Mouse (Mus musculus): ENCODE data around the gene Krtap15. TPM values are rescaled to one million over a fixed set of nuclear protein-coding genes. Genes with fewer than 3 reads are reported as not detected.

Krtap15 gene
- polyA plus RNA-seq (2012; rRNA removed): not detected in 2 replicates

DNA sequence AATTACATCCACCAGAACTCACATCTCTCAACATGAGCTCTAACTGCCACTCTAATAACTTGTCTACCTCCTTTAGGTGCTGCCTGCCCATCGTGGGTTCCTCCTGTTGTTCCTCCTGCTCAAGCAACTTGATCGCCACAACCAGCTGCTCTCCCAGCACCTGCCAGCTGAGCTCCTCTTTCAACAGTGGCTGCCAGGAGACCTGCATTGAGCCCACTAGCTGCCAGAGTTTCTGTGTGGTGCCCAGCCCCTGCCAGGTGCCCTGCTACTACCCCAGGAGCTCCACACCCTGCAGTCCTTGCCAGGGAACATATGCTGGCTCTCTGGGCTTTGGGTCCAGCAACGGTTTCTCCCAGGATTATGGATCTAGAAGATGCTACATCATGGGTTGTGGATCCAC, at the start of gene Krtap15:
Krtap15 (plus strand) TSS at position 150 of the 400 bp plus-strand sequence.
- TF ChIP-seq POLR2A (IDR thresholded peaks at IDR 0.05; ENCODE audit: control insufficient read depth, extremely low read depth, insufficient read depth, low read length, poor library complexity): no peak
- no peak for TF ChIP-seq CTCF (IDR thresholded peaks at IDR 0.05; ENCODE audit: borderline replicate concordance, control insufficient read depth, extremely low read depth, insufficient read depth, low read length, poor library complexity)
- no peak within 1 kb of the TSS for H3K4me3 ChIP-seq (ENCODE audit: control insufficient read depth, insufficient read depth, low read length)
- H3K4me1 ChIP-seq (replicated peaks; ENCODE audit: control insufficient read depth, insufficient read depth, low read length): no peaks in the 10 kb centered on the region
- no peaks in the 10 kb centered on the region for H3K27me3 ChIP-seq (ENCODE audit: control insufficient read depth, insufficient read depth, low read length)
- DNase-seq: no peak
- 78% methylated on average over 3 of the region's 3 CpGs for WGBS
- no peaks in the 10 kb centered on the region for H3K36me3 ChIP-seq (ENCODE audit: control insufficient read depth, insufficient read depth, low read length)
- no peak within 1 kb of the TSS for H3K27ac ChIP-seq (ENCODE audit: control insufficient read depth, insufficient read depth, low read length)

DNA sequence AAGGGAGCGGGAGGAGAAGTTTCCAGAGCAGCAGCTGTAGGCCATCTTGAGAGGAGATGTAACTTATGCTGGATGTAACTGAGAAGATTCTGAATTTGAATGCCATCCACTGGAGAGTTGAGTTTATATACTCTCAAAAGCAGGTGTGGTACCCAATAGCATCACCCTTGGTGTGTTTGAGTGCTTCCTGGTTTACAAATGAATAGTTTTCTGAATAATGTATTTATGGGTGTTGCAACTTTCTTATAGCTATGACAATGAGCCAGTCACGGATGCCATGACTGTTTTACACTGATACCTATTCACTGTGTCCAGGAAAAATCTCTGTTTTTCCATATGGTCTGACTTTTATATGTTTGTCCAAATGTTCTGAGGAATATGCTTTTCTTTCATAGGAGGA, 45.9 kb upstream of the Krtap15 start, which contains the start of gene 2310057N15Rik:
2310057N15Rik (minus strand) TSS at position 101 of the 400 bp plus-strand sequence.
- Histone ChIP-seq H3K27ac (ENCODE audit: control insufficient read depth, insufficient read depth, low read length) (no peak within 1 kb of the TSS), H3K27me3 (ENCODE audit: control insufficient read depth, insufficient read depth, low read length) (no peaks in the 10 kb centered on the region), H3K4me3 (ENCODE audit: control insufficient read depth, insufficient read depth, low read length) (no peak within 1 kb of the TSS), H3K4me1 (replicated peaks; ENCODE audit: control insufficient read depth, insufficient read depth, low read length) (no peaks in the 10 kb centered on the region), H3K36me3 (ENCODE audit: control insufficient read depth, insufficient read depth, low read length) (no peaks in the 10 kb centered on the region)
- no peak for TF ChIP-seq POLR2A (IDR thresholded peaks at IDR 0.05; ENCODE audit: control insufficient read depth, extremely low read depth, insufficient read depth, low read length, poor library complexity)
- TF ChIP-seq CTCF (IDR thresholded peaks at IDR 0.05; ENCODE audit: borderline replicate concordance, control insufficient read depth, extremely low read depth, insufficient read depth, low read length, poor library complexity): no peak
- DNase-seq: no peak
- 89% methylated on average over 2 of the region's 2 CpGs for WGBS

DNA sequence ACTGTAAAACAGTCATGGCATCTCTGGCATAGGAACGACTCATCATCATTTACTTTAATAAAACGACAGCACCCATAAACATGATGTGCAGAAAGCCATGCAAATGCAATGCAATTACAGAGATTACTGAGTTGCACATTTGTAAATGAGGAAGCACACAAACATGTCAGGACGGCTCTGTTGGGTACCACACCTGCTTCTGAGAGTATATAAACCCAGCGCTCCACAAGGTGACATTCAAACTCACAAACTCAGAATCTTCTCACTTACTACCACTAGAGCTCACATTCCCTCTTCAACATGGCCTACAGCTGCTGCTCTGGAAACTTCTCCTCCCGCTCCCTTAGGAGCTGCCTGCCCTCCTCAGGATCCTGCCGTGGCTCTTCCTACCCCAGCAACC, 42.4 kb upstream of the Krtap15 start, which contains the start of gene Gm5965:
Gm5965 (plus strand) TSS at position 301 of the 400 bp plus-strand sequence.
- no peak within 1 kb of the TSS for H3K4me3 ChIP-seq (ENCODE audit: control insufficient read depth, insufficient read depth, low read length)
- H3K27ac ChIP-seq (ENCODE audit: control insufficient read depth, insufficient read depth, low read length): no peak within 1 kb of the TSS
- 94% methylated on average over 6 of the region's 6 CpGs for WGBS
- no peak for TF ChIP-seq CTCF (IDR thresholded peaks at IDR 0.05; ENCODE audit: borderline replicate concordance, control insufficient read depth, extremely low read depth, insufficient read depth, low read length, poor library complexity)
- TF ChIP-seq POLR2A (IDR thresholded peaks at IDR 0.05; ENCODE audit: control insufficient read depth, extremely low read depth, insufficient read depth, low read length, poor library complexity): no peak
- no peaks in the 10 kb centered on the region for H3K27me3 ChIP-seq (ENCODE audit: control insufficient read depth, insufficient read depth, low read length)
- no peak for DNase-seq
- no peaks in the 10 kb centered on the region for H3K36me3 ChIP-seq (ENCODE audit: control insufficient read depth, insufficient read depth, low read length)
- H3K4me1 ChIP-seq (replicated peaks; ENCODE audit: control insufficient read depth, insufficient read depth, low read length): no peaks in the 10 kb centered on the region

DNA sequence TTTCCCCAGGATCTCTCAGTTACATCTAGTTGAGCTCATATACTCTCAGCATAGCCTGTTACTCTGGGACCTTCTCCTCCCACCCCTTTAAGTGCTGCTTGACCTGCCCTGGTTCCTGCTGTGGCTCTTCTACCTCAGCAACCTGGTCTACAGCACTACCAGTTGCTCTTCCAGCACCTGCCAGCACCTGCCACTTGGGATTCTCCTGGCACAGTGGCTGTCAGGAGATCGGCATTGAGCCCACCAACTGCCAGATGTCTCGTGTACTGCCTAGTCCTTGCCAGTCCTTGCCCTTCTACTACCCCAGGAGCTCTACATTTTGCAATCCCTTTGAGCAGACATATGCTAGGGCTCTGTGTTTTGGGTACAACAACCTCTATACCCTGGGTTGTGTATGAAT, 33.2 kb upstream of the Krtap15 start:
- Histone ChIP-seq H3K27me3 (ENCODE audit: control insufficient read depth, insufficient read depth, low read length) (no peaks in the 10 kb centered on the region), H3K4me3 (ENCODE audit: control insufficient read depth, insufficient read depth, low read length) (no peak overlapping the region), H3K27ac (ENCODE audit: control insufficient read depth, insufficient read depth, low read length) (no peak overlapping the region), H3K36me3 (ENCODE audit: control insufficient read depth, insufficient read depth, low read length) (no peaks in the 10 kb centered on the region), H3K4me1 (replicated peaks; ENCODE audit: control insufficient read depth, insufficient read depth, low read length) (no peaks in the 10 kb centered on the region)
- no peak for DNase-seq
- no peak for TF ChIP-seq POLR2A (IDR thresholded peaks at IDR 0.05; ENCODE audit: control insufficient read depth, extremely low read depth, insufficient read depth, low read length, poor library complexity)
- no peak for TF ChIP-seq CTCF (IDR thresholded peaks at IDR 0.05; ENCODE audit: borderline replicate concordance, control insufficient read depth, extremely low read depth, insufficient read depth, low read length, poor library complexity)
- 86% methylated on average over 2 of the region's 2 CpGs for WGBS

DNA sequence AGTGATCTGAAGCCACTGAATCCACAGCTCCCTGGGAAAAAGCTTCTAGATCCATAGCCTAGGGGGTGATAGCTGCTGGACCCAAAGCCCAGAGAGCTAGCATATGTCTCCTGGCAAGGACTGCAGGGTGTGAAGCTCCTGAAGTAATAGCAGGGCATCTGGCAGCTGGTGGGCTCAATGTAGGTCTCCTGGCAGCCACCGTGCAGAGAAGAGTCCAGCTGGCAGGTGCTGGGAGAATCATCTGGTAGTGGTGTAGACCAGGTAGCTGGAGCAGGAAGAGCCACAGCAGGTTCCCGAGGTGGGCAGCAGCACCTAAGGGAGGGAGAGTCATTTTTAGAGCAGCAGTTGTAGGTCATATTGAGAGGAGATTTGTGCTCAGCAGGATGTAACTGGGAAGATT, 8.2 kb upstream of the Krtap15 start, which contains the start of gene Gm20741:
Gm20741 (minus strand) TSS at position 394 of the 400 bp plus-strand sequence.
- DNase-seq: no peak
- WGBS: 74% methylated on average over 2 of the region's 2 CpGs
- Histone ChIP-seq H3K4me1 (replicated peaks; ENCODE audit: control insufficient read depth, insufficient read depth, low read length) (no peaks in the 10 kb centered on the region), H3K4me3 (ENCODE audit: control insufficient read depth, insufficient read depth, low read length) (no peak within 1 kb of the TSS), H3K27me3 (ENCODE audit: control insufficient read depth, insufficient read depth, low read length) (no peaks in the 10 kb centered on the region), H3K36me3 (ENCODE audit: control insufficient read depth, insufficient read depth, low read length) (no peaks in the 10 kb centered on the region), H3K27ac (ENCODE audit: control insufficient read depth, insufficient read depth, low read length) (no peak within 1 kb of the TSS)
- TF ChIP-seq CTCF (IDR thresholded peaks at IDR 0.05; ENCODE audit: borderline replicate concordance, control insufficient read depth, extremely low read depth, insufficient read depth, low read length, poor library complexity) (no peak), POLR2A (IDR thresholded peaks at IDR 0.05; ENCODE audit: control insufficient read depth, extremely low read depth, insufficient read depth, low read length, poor library complexity) (no peak)

DNA sequence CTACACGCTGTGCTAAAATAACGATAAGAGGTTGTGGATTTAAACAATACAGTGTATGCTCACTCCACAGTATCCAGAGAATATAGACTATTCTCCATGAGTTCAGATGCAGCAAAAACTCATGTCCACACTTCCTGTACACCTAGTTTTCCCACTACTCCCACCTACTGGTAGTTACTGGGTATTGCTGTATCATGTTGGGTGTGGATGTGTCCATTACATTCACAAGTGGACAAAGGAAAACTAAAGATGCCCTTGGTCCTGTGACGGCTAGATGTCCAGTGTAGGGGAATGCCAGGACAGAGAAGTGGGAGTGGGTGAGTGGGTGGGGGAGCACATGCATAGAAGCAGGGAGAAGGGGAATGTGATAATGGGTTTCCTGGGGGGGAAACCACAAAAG, 3.7 kb downstream of the Krtap15 start:
- no peaks in the 10 kb centered on the region for H3K4me1 ChIP-seq (replicated peaks; ENCODE audit: control insufficient read depth, insufficient read depth, low read length)
- H3K27me3 ChIP-seq (ENCODE audit: control insufficient read depth, insufficient read depth, low read length): no peaks in the 10 kb centered on the region
- H3K36me3 ChIP-seq (ENCODE audit: control insufficient read depth, insufficient read depth, low read length): no peaks in the 10 kb centered on the region
- 90% methylated on average over 3 of the region's 3 CpGs for WGBS
- no peak for TF ChIP-seq CTCF (IDR thresholded peaks at IDR 0.05; ENCODE audit: borderline replicate concordance, control insufficient read depth, extremely low read depth, insufficient read depth, low read length, poor library complexity)
- H3K4me3 ChIP-seq (ENCODE audit: control insufficient read depth, insufficient read depth, low read length): no peak overlapping the region
- no peak overlapping the region for H3K27ac ChIP-seq (ENCODE audit: control insufficient read depth, insufficient read depth, low read length)
- no peak for DNase-seq

DNA sequence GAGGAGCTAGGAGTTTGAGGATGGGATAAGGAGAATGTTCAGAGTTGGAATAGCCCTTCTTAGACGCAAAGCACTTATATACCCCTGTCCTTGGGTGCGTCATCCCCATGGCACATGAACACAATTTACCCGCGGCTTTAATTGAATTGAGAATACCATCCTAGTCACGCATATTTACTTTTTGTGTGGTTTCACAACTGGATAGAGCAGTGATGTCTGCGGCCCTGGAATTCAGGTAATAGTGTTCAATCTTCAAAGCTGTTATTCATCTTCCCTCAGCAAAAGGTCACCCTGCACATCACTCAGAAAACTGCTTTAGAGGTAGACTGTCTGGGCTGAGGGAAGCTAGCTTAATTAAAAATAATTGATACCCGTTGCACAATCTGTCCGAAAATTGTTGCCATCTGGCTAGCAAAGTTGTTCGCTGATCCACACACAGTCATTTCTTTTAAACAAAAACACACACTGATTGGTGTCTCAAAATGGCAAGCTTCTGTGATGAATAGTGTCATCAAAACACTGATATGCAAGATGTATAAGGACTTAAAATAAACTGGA, 6.2 kb downstream of the Krtap15 start, which contains the start of gene Krtap14:
Krtap14 (minus strand) TSS at position 51 of the 558 bp plus-strand sequence.
- Histone ChIP-seq H3K36me3 (ENCODE audit: control insufficient read depth, insufficient read depth, low read length) (no peaks in the 10 kb centered on the region), H3K27me3 (ENCODE audit: control insufficient read depth, insufficient read depth, low read length) (no peaks in the 10 kb centered on the region), H3K27ac (ENCODE audit: control insufficient read depth, insufficient read depth, low read length) (no peak within 1 kb of the TSS), H3K4me3 (ENCODE audit: control insufficient read depth, insufficient read depth, low read length) (no peak within 1 kb of the TSS), H3K4me1 (replicated peaks; ENCODE audit: control insufficient read depth, insufficient read depth, low read length) (no peaks in the 10 kb centered on the region)
- no peak for DNase-seq
- TF ChIP-seq POLR2A (IDR thresholded peaks at IDR 0.05; ENCODE audit: control insufficient read depth, extremely low read depth, insufficient read depth, low read length, poor library complexity) (no peak), CTCF (IDR thresholded peaks at IDR 0.05; ENCODE audit: borderline replicate concordance, control insufficient read depth, extremely low read depth, insufficient read depth, low read length, poor library complexity) (no peak)
- 97% methylated on average over 9 of the region's 9 CpGs for WGBS
